Mouse (Mus musculus) heart, embryonic 15.5 days (tissue): ENCODE results near the gene H2-T23. TPM values are rescaled to one million over a fixed set of nuclear protein-coding genes. Genes with fewer than 3 reads are reported as not detected.
A peak's percentile ranks its signal among the peaks of the same experiment; 100 is the strongest.
"Not testable (repeated sequence)": the region's sequence is repeated elsewhere in the genome, so short reads cannot be mapped to it uniquely, and the experiment has no call there.

Experiments
- ATAC-seq: fragments of 200-750 bp; cut with Nextera tagmentation; replicated peaks from 2 replicates; pipeline ENCODE4 v1.8.0; 2017; ENCODE audit warnings: low read depth, moderate TSS enrichment; ENCODE audit not compliant: insufficient number of reproducible peaks, insufficient read depth, low FRiP score
- H3K27ac ChIP-seq: fragments of 300-500 bp; sonication (generic); 2 replicates; pipeline ENCODE4 v1.5.1; 2015; ENCODE audit warnings: mild to moderate bottlenecking, inconsistent platforms
- H3K27me3 ChIP-seq: fragments of 300-500 bp; sonication (generic); 2 replicates; pipeline ENCODE4 v1.6.1; 2015; ENCODE audit warnings: inconsistent platforms
- H3K36me3 ChIP-seq: fragments of 300-500 bp; sonication (generic); 2 replicates; pipeline ENCODE4 v1.6.1; 2015; ENCODE audit warnings: mild to moderate bottlenecking, inconsistent platforms
- H3K4me1 ChIP-seq: fragments of 300-500 bp; sonication (generic); replicated peaks from 2 replicates; pipeline ENCODE4 v1.6.1; 2015; ENCODE audit warnings: inconsistent platforms
- H3K4me2 ChIP-seq: fragments of 300-500 bp; sonication (generic); 2 replicates; pipeline ENCODE4 v1.6.1; 2015; ENCODE audit warnings: inconsistent platforms, mild to moderate bottlenecking, moderate library complexity
- H3K4me3 ChIP-seq: fragments of 300-500 bp; sonication (generic); 2 replicates; pipeline ENCODE4 v1.5.1; 2015; ENCODE audit warnings: mild to moderate bottlenecking, inconsistent platforms
- H3K9ac ChIP-seq: fragments of 300-500 bp; sonication (generic); 2 replicates; pipeline ENCODE4 v1.6.1; 2015; ENCODE audit warnings: mild to moderate bottlenecking, inconsistent platforms
- H3K9me3 ChIP-seq: fragments of 300-500 bp; sonication (generic); replicated peaks from 2 replicates; pipeline ENCODE4 v1.6.1; 2016; ENCODE audit warnings: inconsistent platforms
- WGBS: fragments of 180-500 bp; shearing (Covaris S2); methylation state at CpG from one replicate; pipeline ENCODE4 v1.1.7; 2015; ENCODE audit warnings: mixed read lengths; 5-methylcytosine and 5-hydroxymethylcytosine counted together
- polyA plus RNA-seq: library from polyadenylated mRNA; unstranded; fragments of >200 nt; fragmentation: Nextera tagmentation; extraction: Ambion mirVana; gene quantifications from 2 replicates; pipeline ENCODE4 v1.2.1, GENCODE M21; 2015

Gene H2-T23
- polyA plus RNA-seq, 1 experiment from 2014 or later, result 4.7 TPM

- H3K9ac ChIP-seq, H3K36me3 ChIP-seq, ATAC-seq, H3K4me2 ChIP-seq, H3K9me3 ChIP-seq, H3K27me3 ChIP-seq, H3K27ac ChIP-seq, H3K4me3 ChIP-seq: not testable (repeated sequence)
- peaks cover 12% of the 10 kb centered on the region for H3K4me1 ChIP-seq
- WGBS, result 50% methylated on average over 3 of the region's 3 CpGs
These were observed 1.9 kb upstream of the H2-T23 start for GRCm38 (mm10) chr17:36034524-36034923.

DNA sequence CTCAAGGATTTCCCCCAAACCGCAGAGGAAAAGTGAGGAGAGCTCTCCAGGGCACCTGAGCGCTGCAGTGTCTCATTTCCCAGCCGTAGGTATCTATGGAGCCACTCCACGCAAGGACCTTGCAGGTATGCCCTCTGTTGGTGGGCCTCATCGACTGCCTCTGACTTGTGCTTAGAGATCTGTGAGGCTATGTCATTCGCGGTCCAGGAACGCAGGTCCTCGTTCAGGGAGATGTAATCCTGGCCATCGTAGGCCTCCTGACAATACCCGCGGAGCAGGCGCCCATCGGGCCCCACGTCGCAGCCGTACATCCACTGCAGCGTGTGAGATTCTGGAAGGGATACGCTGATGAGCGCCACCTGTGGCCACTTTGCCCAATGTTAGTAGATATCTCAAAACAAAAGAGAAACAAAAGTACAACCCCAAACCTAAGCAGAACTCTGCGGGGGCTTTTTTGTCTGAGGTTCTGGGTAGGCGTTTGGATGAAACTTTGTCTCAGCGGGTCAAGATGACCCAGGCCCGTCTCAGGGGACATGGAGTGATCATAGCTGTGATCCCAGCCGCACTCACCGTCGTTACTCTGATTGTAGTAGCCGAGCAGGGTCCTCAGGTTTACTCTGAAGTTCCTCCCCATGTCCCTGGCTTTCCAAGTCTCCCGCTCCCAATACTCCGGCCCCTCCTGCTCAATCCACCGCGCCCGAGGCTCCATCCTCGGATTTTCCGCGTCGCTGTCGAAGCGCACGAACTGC is 898 bp downstream of the H2-T23 start:
- Histone ChIP-seq H3K9ac (peak overlapping the region; percentile 48), H3K4me2 (peak overlapping the region; percentile 95), H3K4me1 (peaks cover 12% of the 10 kb centered on the region), H3K27ac (0 out of 2 replicates have a peak overlapping the region, but pooled peaks have one; percentile 20), H3K4me3 (peak overlapping the region; percentile 65)
- not testable (repeated sequence) for H3K36me3 ChIP-seq, H3K9me3 ChIP-seq, H3K27me3 ChIP-seq
- 4% methylated on average over 40 of the region's 40 CpGs for WGBS
- peak; percentile 43; the same call in 1 of the 2 replicates for ATAC-seq

GRCm38 (mm10) chr17:36030703-36031582 is 1.7 kb downstream of the H2-T23 start:
- Histone ChIP-seq H3K4me3 (peak overlapping the region; percentile 65), H3K4me1 (peaks cover 12% of the 10 kb centered on the region), H3K4me2 (peak overlapping the region; percentile 95)
- ATAC-seq, H3K27ac ChIP-seq, H3K27me3 ChIP-seq, H3K36me3 ChIP-seq, H3K9me3 ChIP-seq, H3K9ac ChIP-seq: not testable (repeated sequence)
- WGBS, result 54% methylated on average over 8 of the region's 8 CpGs

DNA sequence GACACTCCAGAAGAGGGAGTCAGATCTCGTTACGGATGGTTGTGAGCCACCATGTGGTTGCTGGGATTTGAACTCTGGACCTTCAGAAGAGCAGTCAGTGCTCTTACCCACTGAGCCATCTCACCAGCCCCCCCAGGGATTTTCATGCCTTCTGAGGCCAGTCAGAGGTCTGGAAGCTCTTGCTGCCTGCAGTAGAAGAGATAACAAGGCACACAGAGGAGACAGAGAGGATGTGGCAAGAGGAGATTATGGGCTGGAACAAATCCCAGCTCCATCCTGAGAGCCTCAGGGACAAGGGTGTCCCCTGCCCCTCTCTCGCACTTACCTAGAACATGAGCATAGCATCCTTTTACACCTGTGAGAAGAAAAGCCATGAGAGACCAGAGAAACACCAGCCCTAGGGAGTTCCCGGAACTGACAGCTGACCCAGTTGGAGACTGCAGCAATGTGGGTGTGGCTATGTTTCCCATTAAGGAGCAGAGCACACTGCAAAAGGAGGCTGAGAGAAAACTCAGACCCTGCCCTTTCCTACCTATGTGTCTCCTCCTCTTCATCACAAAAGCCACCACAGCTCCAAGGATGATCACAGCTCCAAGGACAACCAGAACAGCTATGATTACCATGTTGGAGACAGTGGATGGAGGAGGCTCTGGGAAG is 2.5 kb downstream of the H2-T23 start:
- WGBS, result 66% methylated on average over 4 of the region's 4 CpGs
- peaks cover 12% of the 10 kb centered on the region for H3K4me1 ChIP-seq
- not testable (repeated sequence) for H3K4me2 ChIP-seq, ATAC-seq, H3K27ac ChIP-seq, H3K9ac ChIP-seq, H3K27me3 ChIP-seq, H3K9me3 ChIP-seq, H3K4me3 ChIP-seq, H3K36me3 ChIP-seq

DNA sequence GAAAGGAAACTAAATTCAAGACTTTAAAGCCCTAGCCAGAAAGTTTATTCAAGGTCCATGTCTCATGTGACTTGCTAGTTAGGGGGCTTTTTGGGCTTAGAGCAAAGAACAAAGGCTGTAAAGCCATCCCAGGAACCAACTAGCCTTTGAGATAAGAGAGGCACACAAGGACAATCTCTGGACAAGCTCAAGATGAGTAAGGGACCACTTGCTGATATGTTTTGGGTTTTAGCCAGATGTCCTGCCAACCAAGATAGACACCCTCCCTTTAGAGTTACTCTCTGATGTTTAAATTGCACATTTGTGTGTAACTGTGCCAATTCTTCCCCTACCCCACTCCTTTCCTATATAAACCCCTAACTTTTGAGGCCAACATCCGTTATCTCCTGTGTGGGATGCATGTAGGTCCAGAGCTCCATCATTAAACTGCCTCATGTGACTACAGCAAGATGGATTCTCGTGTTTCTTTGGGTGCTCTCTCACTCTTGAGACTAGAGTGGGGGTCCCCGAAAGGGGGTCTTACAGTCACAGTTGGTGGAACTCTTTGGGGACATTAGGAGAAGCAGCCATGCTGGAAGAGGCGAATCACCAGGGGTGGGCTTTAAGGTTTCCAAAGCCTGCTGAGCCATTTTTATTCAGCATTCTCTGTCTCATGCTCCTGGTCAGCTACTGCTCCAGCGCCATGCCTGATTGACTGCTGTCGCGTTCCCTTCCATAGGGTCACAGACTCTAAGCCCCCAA is 3.6 kb downstream of the H2-T23 start:
- no peak for ATAC-seq
- H3K27ac ChIP-seq, result no peak overlapping the region
- WGBS, result 83% methylated on average over 7 of the region's 7 CpGs
- no peak overlapping the region for H3K9ac ChIP-seq
- no peak overlapping the region for H3K4me2 ChIP-seq
- no peaks in the 10 kb centered on the region for H3K36me3 ChIP-seq
- peaks cover 13% of the 10 kb centered on the region for H3K4me1 ChIP-seq
- H3K9me3 ChIP-seq, result no peaks in the 10 kb centered on the region
- H3K27me3 ChIP-seq, result no peaks in the 10 kb centered on the region
- H3K4me3 ChIP-seq, result no peak overlapping the region

GRCm38 (mm10) chr17:36027663-36028062 is 5.0 kb downstream of the H2-T23 start:
- no peaks in the 10 kb centered on the region for H3K9me3 ChIP-seq
- no peaks in the 10 kb centered on the region for H3K36me3 ChIP-seq
- peaks cover 14% of the 10 kb centered on the region for H3K4me1 ChIP-seq
- 84% methylated on average over 4 of the region's 4 CpGs for WGBS
- ATAC-seq, result no peak
- H3K27me3 ChIP-seq, result no peaks in the 10 kb centered on the region
- no peak overlapping the region for H3K4me2 ChIP-seq
- no peak overlapping the region for H3K9ac ChIP-seq
- no peak overlapping the region for H3K27ac ChIP-seq
- H3K4me3 ChIP-seq, result no peak overlapping the region

GRCm38 (mm10) chr17:36025901-36026300 is 6.8 kb downstream of the H2-T23 start:
- Histone ChIP-seq H3K4me2 (no peak overlapping the region), H3K4me3 (no peak overlapping the region), H3K9me3 (no peaks in the 10 kb centered on the region), H3K9ac (no peak overlapping the region), H3K27me3 (no peaks in the 10 kb centered on the region), H3K4me1 (peaks cover 3% of the 10 kb centered on the region; the same call in 1 of the 2 replicates), H3K27ac (no peak overlapping the region), H3K36me3 (no peaks in the 10 kb centered on the region)
- 65% methylated on average over 4 of the region's 4 CpGs for WGBS
- no peak for ATAC-seq

- Histone ChIP-seq H3K4me3 (no peak overlapping the region), H3K27ac (no peak overlapping the region), H3K4me2 (no peak overlapping the region), H3K36me3 (no peaks in the 10 kb centered on the region), H3K4me1 (peaks cover 7% of the 10 kb centered on the region; the same call in 1 of the 2 replicates), H3K27me3 (no peaks in the 10 kb centered on the region), H3K9me3 (no peaks in the 10 kb centered on the region), H3K9ac (no peak overlapping the region)
- WGBS, result 43% methylated on average over 5 of the region's 5 CpGs
- ATAC-seq, result no peak
These were observed 7.5 kb downstream of the H2-T23 start for GRCm38 (mm10) chr17:36025197-36025596.

- Histone ChIP-seq H3K27ac (peak overlapping the region; percentile 28; the same call in 1 of the 2 replicates), H3K4me2 (no peak overlapping the region), H3K27me3 (no peaks in the 10 kb centered on the region), H3K9ac (no peak overlapping the region), H3K4me1 (peaks cover 7% of the 10 kb centered on the region; the same call in 1 of the 2 replicates), H3K4me3 (no peak overlapping the region), H3K36me3 (no peaks in the 10 kb centered on the region), H3K9me3 (no peaks in the 10 kb centered on the region)
- WGBS, result 58% methylated on average over 9 of the region's 9 CpGs
- 0 out of 2 replicates have a peak, but pooled peaks have one; percentile 27 for ATAC-seq
These were observed 8.7 kb downstream of the H2-T23 start for GRCm38 (mm10) chr17:36023710-36024654.

DNA sequence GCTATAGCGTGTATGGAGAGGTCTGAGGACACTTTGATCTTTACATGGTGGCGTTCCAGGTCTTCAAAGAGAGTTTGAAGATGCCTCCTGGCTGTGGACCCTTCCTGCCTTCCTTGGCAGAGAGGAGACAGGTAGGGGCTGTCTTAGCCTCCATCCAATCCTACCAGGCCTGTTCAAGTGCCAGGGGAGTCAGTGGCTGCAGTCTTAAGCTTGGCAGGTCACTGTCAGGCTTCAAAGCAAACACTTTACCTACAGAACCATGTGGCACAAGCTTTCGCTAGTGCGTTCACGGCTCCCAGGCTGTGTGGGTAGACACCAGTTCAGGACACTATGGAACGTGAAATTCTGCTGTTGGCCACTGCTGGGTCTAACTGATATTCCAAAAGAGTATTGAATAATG is 9.7 kb downstream of the H2-T23 start:
- no peaks in the 10 kb centered on the region for H3K9me3 ChIP-seq
- no peak for ATAC-seq
- H3K4me1 ChIP-seq, result peaks cover 7% of the 10 kb centered on the region; the same call in 1 of the 2 replicates
- H3K27ac ChIP-seq, result no peak overlapping the region
- no peak overlapping the region for H3K4me2 ChIP-seq
- no peaks in the 10 kb centered on the region for H3K36me3 ChIP-seq
- H3K9ac ChIP-seq, result no peak overlapping the region
- no peaks in the 10 kb centered on the region for H3K27me3 ChIP-seq
- H3K4me3 ChIP-seq, result no peak overlapping the region
- 87% methylated on average over 6 of the region's 6 CpGs for WGBS
